In genomic region chr1:80852761-80853160, GRCm38 (mm10) we compare ENCODE assay signal across 12 mouse cellular contexts.
A peak's percentile ranks its signal among the peaks of the same experiment; 100 is the strongest.
DNase-seq lines count a peak whose midpoint lies in the region; ATAC-seq lines count a peak whose summit lies in the region.
"Had no signal": no experiment of that assay in that cellular context is flagged by ENCODE, and none has a peak within 500 bp of the region (broad histone marks: within the 10 kb centered on the region; RNA-seq: fewer than 3 reads in every experiment).

No protein-coding gene starts in this region.

- no peak overlapping the region for H3K4me2 ChIP-seq in hindbrain, embryonic 14.5 days (replicated peaks)
- no peak overlapping the region for H3K4me2 ChIP-seq in midbrain, embryonic 15.5 days
- H3K4me2 ChIP-seq: embryonic facial prominence, embryonic 15.5 days; heart, embryonic 11.5 days; hindbrain, embryonic 13.5 days; midbrain, embryonic 11.5 days had no signal

- H3K27me3 ChIP-seq in hindbrain, embryonic 14.5 days (ENCODE audit: control insufficient read depth, insufficient read depth, low read length), result no peaks in the 10 kb centered on the region
- H3K27me3 ChIP-seq in hindbrain, embryonic 10.5 days (ENCODE audit: insufficient read depth, poor library complexity, severe bottlenecking), result no peaks in the 10 kb centered on the region
- no peaks in the 10 kb centered on the region for H3K27me3 ChIP-seq in midbrain, embryonic 15.5 days (replicated peaks)
- H3K27me3 ChIP-seq: embryonic facial prominence, embryonic 15.5 days; hindbrain, embryonic 13.5 days had no signal

- H3K4me1 ChIP-seq in hindbrain, embryonic 14.5 days (replicated peaks; ENCODE audit: control insufficient read depth, insufficient read depth, low read length), result peaks cover 8% of the 10 kb centered on the region
- 0 out of 2 replicates have a peak, but pooled peaks cover 3% of the 10 kb centered on the region for H3K4me1 ChIP-seq in hindbrain, embryonic 10.5 days (replicated peaks)
- peaks cover 3% of the 10 kb centered on the region; the same call in 1 of the 2 replicates for H3K4me1 ChIP-seq in midbrain, embryonic 15.5 days

- no peak for ATAC-seq in hindbrain, embryonic 14.5 days (ENCODE audit: low FRiP score)
- no peak for ATAC-seq in midbrain, embryonic 15.5 days (replicated peaks)

- H3K4me3 ChIP-seq in hindbrain, embryonic 14.5 days (replicated peaks; ENCODE audit: low read length), result no peak overlapping the region
- H3K4me3 ChIP-seq in hindbrain, embryonic 10.5 days, result no peak overlapping the region
- H3K4me3 ChIP-seq in midbrain, embryonic 15.5 days, result no peak overlapping the region
- H3K4me3 ChIP-seq: embryonic facial prominence, embryonic 15.5 days; gastrocnemius, adult 2 months; hindbrain, embryonic 13.5 days had no signal

- no peaks in the 10 kb centered on the region for H3K36me3 ChIP-seq in hindbrain, embryonic 14.5 days (replicated peaks; ENCODE audit: control insufficient read depth, insufficient read depth)
- no peaks in the 10 kb centered on the region for H3K36me3 ChIP-seq in hindbrain, embryonic 10.5 days
- no peaks in the 10 kb centered on the region for H3K36me3 ChIP-seq in midbrain, embryonic 15.5 days (replicated peaks)
- H3K36me3 ChIP-seq: embryonic facial prominence, embryonic 15.5 days; hindbrain, embryonic 13.5 days had no signal

- DNase-seq in hindbrain, embryonic 14.5 days (ENCODE audit: low spot score), result peak; percentile 33
- no peak for DNase-seq in hindbrain, embryonic 10.5 days (ENCODE audit: low spot score)
- peak; percentile 1 for DNase-seq in lung, postnatal 36 days
- no peak for DNase-seq in lung, postnatal 14 days
- peak; percentile 55 to 64 for DNase-seq in cerebellum, postnatal 10 days
- peak; percentile 64 for DNase-seq in telencephalon, adult 2 months (ENCODE audit: low read depth, low spot score)
- DNase-seq: gastrocnemius, adult 2 months had no signal

- no peak overlapping the region for H3K9ac ChIP-seq in hindbrain, embryonic 14.5 days
- H3K9ac ChIP-seq in midbrain, embryonic 15.5 days, result no peak overlapping the region
- H3K9ac ChIP-seq: embryonic facial prominence, embryonic 15.5 days; hindbrain, embryonic 13.5 days had no signal

- H3K9me3 ChIP-seq in hindbrain, embryonic 14.5 days (ENCODE audit: control insufficient read depth, low read length), result no peaks in the 10 kb centered on the region
- no peaks in the 10 kb centered on the region for H3K9me3 ChIP-seq in hindbrain, embryonic 10.5 days
- H3K9me3 ChIP-seq in midbrain, embryonic 15.5 days, result no peaks in the 10 kb centered on the region
- H3K9me3 ChIP-seq: embryonic facial prominence, embryonic 15.5 days; hindbrain, embryonic 13.5 days had no signal

- 37% methylated on average over 2 of the region's 2 CpGs for WGBS in hindbrain, embryonic 14.5 days
- WGBS in hindbrain, embryonic 10.5 days, result 57% methylated on average over 2 of the region's 2 CpGs
- WGBS in midbrain, embryonic 15.5 days, result 51% methylated on average over 2 of the region's 2 CpGs

- H3K27ac ChIP-seq in hindbrain, embryonic 14.5 days, result no peak overlapping the region
- H3K27ac ChIP-seq in hindbrain, embryonic 10.5 days, result no peak overlapping the region
- H3K27ac ChIP-seq in midbrain, embryonic 15.5 days, result no peak overlapping the region
- H3K27ac ChIP-seq: embryonic facial prominence, embryonic 15.5 days; gastrocnemius, adult 2 months; hindbrain, embryonic 13.5 days had no signal

Comparison
In these comparisons a context has a peak if more than half of its experiments do, and no peak if none do; other contexts are left out.
1. DNase-seq: peak in hindbrain, embryonic 14.5 days (single experiment), lung, postnatal 36 days (single experiment), cerebellum, postnatal 10 days (2 of 2) and telencephalon, adult 2 months (single experiment); none in hindbrain, embryonic 10.5 days (single experiment) and lung, postnatal 14 days (single experiment).